Mouse (Mus musculus): ENCODE data around the gene Myo1h.

DNA sequence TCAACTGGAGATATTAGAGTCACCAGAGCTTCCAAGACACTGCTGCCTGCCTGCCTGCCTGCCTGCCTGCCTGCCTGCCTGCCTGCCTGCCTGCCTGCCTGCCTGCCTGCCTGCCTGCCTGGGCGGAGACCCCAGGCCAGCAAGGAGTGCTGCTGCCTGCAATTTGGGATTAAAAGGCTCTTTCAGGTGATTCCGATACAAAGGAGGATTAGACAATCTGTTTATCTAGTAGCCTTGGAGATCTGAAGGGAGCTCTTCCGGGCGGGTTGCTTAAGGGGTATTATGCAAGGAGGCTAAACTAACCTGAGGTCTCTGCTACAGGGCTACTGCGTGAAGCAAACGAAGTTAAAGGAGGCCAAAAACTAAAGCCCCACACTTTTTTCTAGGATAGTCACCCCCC is 90.0 kb downstream of the Myo1h start:
- TF ChIP-seq CTCF (IDR thresholded peaks at IDR 0.05; ENCODE audit: control insufficient read depth, insufficient read depth, insufficient read length) (no peak), USF1 (IDR thresholded peaks at IDR 0.05; ENCODE audit: low read depth) (no peak), MYOG (IDR thresholded peaks at IDR 0.05; ENCODE audit: control insufficient read depth, extremely low read depth, insufficient read length) (no peak), FOSL1 (IDR thresholded peaks at IDR 0.05; ENCODE audit: insufficient read depth, low read length, poor library complexity, severe bottlenecking) (no peak), MAX (IDR thresholded peaks at IDR 0.05) (no peak)

All from C2C12 (cell line).